Mouse (Mus musculus): ENCODE results near the gene Cadm4.

Cadm4 gene

GRCm38 (mm10) chr7:24481474-24482207 lies at the start of gene Cadm4:
TSS of gene Cadm4 (plus strand) at chr7:24482023.
- peak; percentile 93 for DNase-seq

GRCm38 (mm10) chr7:24435305-24435704 lies 46.5 kb upstream of the Cadm4 start:
- no peak for DNase-seq

- DNase-seq, result peak; percentile 77
Observed at GRCm38 (mm10) chr7:24437981-24438380, 43.8 kb upstream of the Cadm4 start.

GRCm38 (mm10) chr7:24439191-24439590 lies 42.6 kb upstream of the Cadm4 start:
- DNase-seq, result no peak

- DNase-seq, result no peak
Observed at GRCm38 (mm10) chr7:24439891-24440290, 41.9 kb upstream of the Cadm4 start.

- no peak for DNase-seq
Observed at GRCm38 (mm10) chr7:24441785-24442184, 40.0 kb upstream of the Cadm4 start.

- DNase-seq, result no peak
Observed at GRCm38 (mm10) chr7:24442313-24442712, 39.5 kb upstream of the Cadm4 start.

- no peak for DNase-seq
Observed at GRCm38 (mm10) chr7:24445266-24445926, 36.4 kb upstream of the Cadm4 start.

GRCm38 (mm10) chr7:24446697-24447340 lies 35.0 kb upstream of the Cadm4 start:
- peak; percentile 44 for DNase-seq

- no peak for DNase-seq
Observed at GRCm38 (mm10) chr7:24448782-24449517, 32.9 kb upstream of the Cadm4 start.

- no peak for DNase-seq
Observed at GRCm38 (mm10) chr7:24450585-24451017, 31.2 kb upstream of the Cadm4 start.

- DNase-seq, result no peak
Observed at GRCm38 (mm10) chr7:24451855-24452311, 29.9 kb upstream of the Cadm4 start, which contains the start of gene Irgc1. TSS of gene Irgc1 (minus strand) at chr7:24452297.

- no peak for DNase-seq
Observed at GRCm38 (mm10) chr7:24454199-24454598, 27.6 kb upstream of the Cadm4 start.

GRCm38 (mm10) chr7:24455726-24456125 lies 26.1 kb upstream of the Cadm4 start:
- DNase-seq, result no peak

- no peak for DNase-seq
Observed at GRCm38 (mm10) chr7:24457726-24458370, 24.0 kb upstream of the Cadm4 start.

- DNase-seq, result no peak
Observed at GRCm38 (mm10) chr7:24459440-24459839, 22.4 kb upstream of the Cadm4 start.

- DNase-seq, result no peak
Observed at GRCm38 (mm10) chr7:24459843-24460242, 22.0 kb upstream of the Cadm4 start.

- DNase-seq, result no peak
Observed at GRCm38 (mm10) chr7:24461376-24462051, 20.3 kb upstream of the Cadm4 start.

GRCm38 (mm10) chr7:24462388-24463319 lies 19.2 kb upstream of the Cadm4 start, which contains the start of gene Plaur:
TSS of gene Plaur (plus strand) at chr7:24462484.
- no peak for DNase-seq

GRCm38 (mm10) chr7:24466835-24467234 lies 15.0 kb upstream of the Cadm4 start:
- no peak for DNase-seq

- DNase-seq, result no peak
Observed at GRCm38 (mm10) chr7:24467886-24468285, 13.9 kb upstream of the Cadm4 start.

Data from right cerebral cortex, postnatal 25 days (tissue).